Comparison of ENCODE assay signal across 8 mouse cellular contexts in the genomic region with DNA sequence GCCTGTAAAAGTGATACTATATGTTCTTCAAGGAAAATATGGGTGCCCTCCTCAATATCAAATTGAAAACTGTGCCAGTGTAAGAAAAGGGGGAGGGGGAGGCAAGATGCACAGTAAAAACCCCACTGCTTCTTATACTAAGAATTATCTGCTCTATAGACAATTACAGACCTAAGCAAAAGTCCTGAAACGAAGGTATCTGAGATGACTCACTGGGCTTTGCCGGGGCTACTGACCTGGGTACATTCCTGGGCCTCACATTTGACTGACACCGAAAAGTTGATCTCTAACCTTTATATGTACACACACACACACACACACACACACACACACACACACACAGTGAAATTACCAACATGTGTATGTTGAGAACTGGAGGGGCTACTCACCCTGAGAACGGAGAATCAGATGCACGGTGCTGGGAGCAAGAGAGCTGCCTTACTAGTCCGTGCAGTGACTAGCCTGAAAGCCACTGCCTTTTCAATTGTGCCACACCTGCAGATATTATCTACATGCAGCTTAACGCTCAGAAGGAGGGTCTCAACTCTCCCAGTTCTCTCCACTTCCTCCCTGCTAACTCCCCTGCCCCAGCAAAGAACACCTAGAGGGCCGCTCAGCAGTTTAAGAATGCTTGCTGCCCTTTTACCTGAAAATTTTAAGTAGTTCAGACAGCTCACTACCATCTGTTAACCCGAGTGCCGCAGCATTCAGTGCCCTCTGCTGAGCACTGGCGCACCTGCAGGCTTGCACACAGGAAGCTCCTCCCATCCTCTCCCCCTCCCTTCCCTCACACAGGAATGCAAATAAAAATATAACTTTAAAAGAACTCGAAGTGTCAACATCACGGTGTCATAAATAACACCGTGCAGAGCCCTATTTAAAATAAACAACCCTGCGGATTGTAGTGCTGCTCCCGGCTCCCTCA. TPM values are rescaled to one million over a fixed set of nuclear protein-coding genes. Genes with fewer than 3 reads are reported as not detected.
DNase-seq lines count a peak whose midpoint lies in the region; ATAC-seq and TF ChIP-seq lines count a peak whose summit lies in the region.

No protein-coding gene starts in this region.

- peak; percentile 97 for ATAC-seq in kidney, embryonic 14.5 days (ENCODE audit: low FRiP score, low TSS enrichment)
- ATAC-seq in limb, embryonic 15.5 days (ENCODE audit: insufficient number of reproducible peaks, low FRiP score, low TSS enrichment, low read depth) = peak; percentile 85
- ATAC-seq in midbrain, postnatal 0 days (ENCODE audit: low FRiP score) = peak; percentile 95

- peak overlapping the region; percentile 59; the same call in 1 of the 2 replicates for H3K9ac ChIP-seq in kidney, embryonic 14.5 days (ENCODE audit: low read depth, low read length)
- H3K9ac ChIP-seq in limb, embryonic 15.5 days = peak overlapping the region; percentile 23; the same call in 1 of the 2 replicates
- H3K9ac ChIP-seq in midbrain, postnatal 0 days (replicated peaks; ENCODE audit: low read length, poor library complexity, severe bottlenecking) = peak overlapping the region; percentile 47

- peak overlapping the region; percentile 78 for H3K4me3 ChIP-seq in bone marrow, adult 2 months (replicated peaks; ENCODE audit: control insufficient read depth, low read depth, low read length)
- H3K4me3 ChIP-seq in embryonic fibroblast, embryonic 13.5 days (ENCODE audit: insufficient read depth, low read length) = peak overlapping the region; percentile 49
- H3K4me3 ChIP-seq in heart, embryonic 10.5 days = peak overlapping the region; percentile 67
- peak overlapping the region; percentile 55 for H3K4me3 ChIP-seq in kidney, embryonic 14.5 days (ENCODE audit: low read length)
- H3K4me3 ChIP-seq in limb, embryonic 15.5 days = peak overlapping the region; percentile 50
- H3K4me3 ChIP-seq in midbrain, postnatal 0 days (ENCODE audit: low read depth, low read length) = peak overlapping the region; percentile 45

- peak overlapping the region; percentile 84 for H3K27ac ChIP-seq in bone marrow, adult 2 months (ENCODE audit: control insufficient read depth, insufficient read depth, low read depth, low read length, poor library complexity)
- peak overlapping the region; percentile 100 for H3K27ac ChIP-seq in embryonic fibroblast, embryonic 13.5 days (ENCODE audit: insufficient read depth, low read length)
- H3K27ac ChIP-seq in heart, embryonic 10.5 days = peak overlapping the region; percentile 77
- peak overlapping the region; percentile 32; the same call in 1 of the 2 replicates for H3K27ac ChIP-seq in kidney, embryonic 14.5 days (ENCODE audit: low read depth, low read length)
- H3K27ac ChIP-seq in limb, embryonic 15.5 days = peak overlapping the region; percentile 50; the same call in 1 of the 2 replicates
- 0 out of 2 replicates have a peak overlapping the region, but pooled peaks have one; percentile 19 for H3K27ac ChIP-seq in midbrain, postnatal 0 days (ENCODE audit: low read depth, low read length)

- H3K9me3 ChIP-seq in heart, embryonic 10.5 days = no peaks in the 10 kb centered on the region
- no peaks in the 10 kb centered on the region for H3K9me3 ChIP-seq in kidney, embryonic 14.5 days (ENCODE audit: control insufficient read depth, low read length)
- H3K9me3 ChIP-seq in limb, embryonic 15.5 days = no peaks in the 10 kb centered on the region
- H3K9me3 ChIP-seq in midbrain, postnatal 0 days (ENCODE audit: low read length) = no peaks in the 10 kb centered on the region

- no peaks in the 10 kb centered on the region for H3K27me3 ChIP-seq in heart, embryonic 10.5 days (ENCODE audit: insufficient read depth, poor library complexity, severe bottlenecking)
- H3K27me3 ChIP-seq in kidney, embryonic 14.5 days (ENCODE audit: control insufficient read depth, insufficient read depth, low read length) = no peaks in the 10 kb centered on the region
- no peaks in the 10 kb centered on the region for H3K27me3 ChIP-seq in limb, embryonic 15.5 days
- no peaks in the 10 kb centered on the region for H3K27me3 ChIP-seq in midbrain, postnatal 0 days (ENCODE audit: insufficient read depth, low read length)

- peak overlapping the region; percentile 62 for H3K4me2 ChIP-seq in kidney, embryonic 14.5 days (replicated peaks; ENCODE audit: low read depth, low read length)
- H3K4me2 ChIP-seq in limb, embryonic 15.5 days = peak overlapping the region; percentile 60
- H3K4me2 ChIP-seq in midbrain, postnatal 0 days (ENCODE audit: low read depth, low read length, poor library complexity, severe bottlenecking) = peak overlapping the region; percentile 68

- peaks cover 1% of the 10 kb centered on the region; the same call in 1 of the 2 replicates for H3K4me1 ChIP-seq in bone marrow, adult 2 months (ENCODE audit: control insufficient read depth, insufficient read depth, low read length)
- H3K4me1 ChIP-seq in embryonic fibroblast, embryonic 13.5 days (ENCODE audit: control insufficient read depth, insufficient read depth, low read length) = peaks cover 13% of the 10 kb centered on the region
- no peaks in the 10 kb centered on the region for H3K4me1 ChIP-seq in heart, embryonic 10.5 days
- no peaks in the 10 kb centered on the region for H3K4me1 ChIP-seq in kidney, embryonic 14.5 days (ENCODE audit: control insufficient read depth, insufficient read depth, low read length)
- H3K4me1 ChIP-seq in limb, embryonic 15.5 days = peaks cover 6% of the 10 kb centered on the region
- no peaks in the 10 kb centered on the region for H3K4me1 ChIP-seq in midbrain, postnatal 0 days (ENCODE audit: insufficient read depth, low read length)

- H3K36me3 ChIP-seq in heart, embryonic 10.5 days = no peaks in the 10 kb centered on the region
- H3K36me3 ChIP-seq in kidney, embryonic 14.5 days (ENCODE audit: control insufficient read depth, insufficient read depth, low read length) = no peaks in the 10 kb centered on the region
- no peaks in the 10 kb centered on the region for H3K36me3 ChIP-seq in limb, embryonic 15.5 days
- no peaks in the 10 kb centered on the region for H3K36me3 ChIP-seq in midbrain, postnatal 0 days (ENCODE audit: insufficient read depth, low read length)

- WGBS in bone marrow, adult 2 months = 2% methylated on average over 16 of the region's 16 CpGs
- WGBS in heart, embryonic 10.5 days = 20% methylated on average over 16 of the region's 16 CpGs
- WGBS in kidney, embryonic 14.5 days = 19% methylated on average over 16 of the region's 16 CpGs
- 18% methylated on average over 16 of the region's 16 CpGs for WGBS in limb, embryonic 15.5 days
- 18% methylated on average over 16 of the region's 16 CpGs for WGBS in midbrain, postnatal 0 days

- peak; percentile 94 for DNase-seq in 416B (ENCODE audit: low read depth)
- DNase-seq in heart, embryonic 10.5 days (ENCODE audit: low spot score) = peak; percentile 81
- peak; percentile 85 for DNase-seq in midbrain, postnatal 0 days (ENCODE audit: low spot score)
- peak; percentile 93 for DNase-seq in spleen, postnatal 36 days (ENCODE audit: low spot score in 2 of 2)

- TF ChIP-seq CTCF in bone marrow, adult 2 months (IDR thresholded peaks at IDR 0.05; ENCODE audit: control insufficient read depth, insufficient read depth, low read length) = peak; percentile 92
- peak; percentile 94 for TF ChIP-seq CTCF in embryonic fibroblast, embryonic 13.5 days (IDR thresholded peaks at IDR 0.05; ENCODE audit: borderline replicate concordance, insufficient read depth, low read length)
- peak; percentile 86 for TF ChIP-seq CTCF in midbrain, postnatal 0 days (IDR thresholded peaks at IDR 0.05)

- peak; percentile 71; the same call in 1 of the 2 replicates for TF ChIP-seq POLR2A in bone marrow, adult 2 months (IDR thresholded peaks at IDR 0.05; ENCODE audit: borderline replicate concordance, control insufficient read depth, low read depth, low read length)
- TF ChIP-seq POLR2A in embryonic fibroblast, embryonic 13.5 days (IDR thresholded peaks at IDR 0.05; ENCODE audit: low read depth, low read length) = peak; percentile 44

RNA-seq across cellular contexts. Expression of a gene that starts 37.6 kb away (rescaled TPM):
- 4.8 and 4.9 TPM in 2 replicates for polyA plus RNA-seq in bone marrow, adult 2 months (2011; ENCODE audit: insufficient read depth, insufficient read length, low replicate concordance, missing spikeins)
- not detected in 2 replicates for polyA plus RNA-seq in embryonic fibroblast, embryonic 13.5 days (2011; ENCODE audit: insufficient read length, low read depth, missing spikeins)
- polyA plus RNA-seq in heart, embryonic 10.5 days (2016; fragmentation: Nextera tagmentation; extraction: Ambion mirVana) = 0.12 and 0.25 TPM in 2 replicates
- polyA plus RNA-seq in kidney, embryonic 14.5 days (2014; fragmentation: Nextera tagmentation; extraction: Ambion mirVana) = 0.04 and 0.11 TPM in 2 replicates
- 0.13 and 0.56 TPM in 2 replicates for polyA plus RNA-seq in limb, embryonic 15.5 days (2015; fragmentation: Nextera tagmentation; extraction: Ambion mirVana)
- total RNA-seq in midbrain, postnatal 0 days (2014; rRNA removed) = not detected in 2 replicates
- polyA plus RNA-seq in midbrain, postnatal 0 days (2015; fragmentation: Nextera tagmentation; extraction: Ambion mirVana) = not detected in 2 replicates

RNA-seq across cellular contexts. Expression of a gene that starts 57.2 kb away (rescaled TPM):
- 57.9 and 122 TPM in 2 replicates for polyA plus RNA-seq in bone marrow, adult 2 months (2011; ENCODE audit: insufficient read depth, insufficient read length, low replicate concordance, missing spikeins)
- 45.1 and 55.3 TPM in 2 replicates for polyA plus RNA-seq in embryonic fibroblast, embryonic 13.5 days (2011; ENCODE audit: insufficient read length, low read depth, missing spikeins)
- polyA plus RNA-seq in heart, embryonic 10.5 days (2016; fragmentation: Nextera tagmentation; extraction: Ambion mirVana) = not detected in 2 replicates
- polyA plus RNA-seq in kidney, embryonic 14.5 days (2014; fragmentation: Nextera tagmentation; extraction: Ambion mirVana) = 0.31 and 0.58 TPM in 2 replicates
- polyA plus RNA-seq in limb, embryonic 15.5 days (2015; fragmentation: Nextera tagmentation; extraction: Ambion mirVana) = 0.44 TPM in 1 of 2 replicates, not detected in the other
- total RNA-seq in midbrain, postnatal 0 days (2014; rRNA removed) = 11.0 and 12.9 TPM in 2 replicates
- polyA plus RNA-seq in midbrain, postnatal 0 days (2015; fragmentation: Nextera tagmentation; extraction: Ambion mirVana) = 0.13 TPM in 1 of 2 replicates, not detected in the other

Comparison
In these comparisons a context has a peak if more than half of its experiments do, and no peak if none do; other contexts are left out.
1. Peak in every context shown above with its lines: DNase-seq, ATAC-seq, H3K4me3 ChIP-seq and H3K27ac ChIP-seq.
2. H3K27ac ChIP-seq: peak in every context shown above with its lines; median percentile 100 in embryonic fibroblast, embryonic 13.5 days; 84 in bone marrow, adult 2 months; 77 in heart, embryonic 10.5 days; 50 in limb, embryonic 15.5 days; 32 in kidney, embryonic 14.5 days; 19 in midbrain, postnatal 0 days.
3. RNA of a gene that starts 57.2 kb away (polyA plus RNA-seq): 57.9 to 122 TPM in bone marrow, adult 2 months and 45.1 to 55.3 TPM in embryonic fibroblast, embryonic 13.5 days; 0.31 to 0.58 TPM in kidney, embryonic 14.5 days, 0.44 TPM in limb, embryonic 15.5 days, 0.13 TPM in midbrain, postnatal 0 days and not detected in heart, embryonic 10.5 days; every median in the first group is over 10 times any median in the second.